Mouse (Mus musculus) embryonic facial prominence, embryonic 15.5 days (tissue): Measurements from ENCODE around the gene Gpr87. TPM values are rescaled to one million over a fixed set of nuclear protein-coding genes. Genes with fewer than 3 reads are reported as not detected.
A peak's percentile ranks its signal among the peaks of the same experiment; 100 is the strongest.

Source experiments
- ATAC-seq: fragments of 200-750 bp; cut with Nextera tagmentation; 2 replicates; pipeline ENCODE4 v1.8.0; 2017; ENCODE audit warnings: low read depth, moderate TSS enrichment; ENCODE audit not compliant: insufficient number of reproducible peaks, low FRiP score, low TSS enrichment
- H3K27ac ChIP-seq: fragments of 300-500 bp; sonication (generic); replicated peaks from 2 replicates; pipeline ENCODE4 v1.5.1; 2015; ENCODE audit warnings: mild to moderate bottlenecking, inconsistent platforms
- H3K27me3 ChIP-seq: fragments of 300-500 bp; sonication (generic); 2 replicates; pipeline ENCODE4 v1.6.1; 2015; ENCODE audit warnings: inconsistent platforms
- H3K36me3 ChIP-seq: fragments of 300-500 bp; sonication (generic); 2 replicates; pipeline ENCODE4 v1.6.1; 2015; ENCODE audit warnings: mild to moderate bottlenecking, inconsistent platforms
- H3K4me1 ChIP-seq: fragments of 300-500 bp; sonication (generic); 2 replicates; pipeline ENCODE4 v1.6.1; 2015; ENCODE audit warnings: inconsistent platforms
- H3K4me2 ChIP-seq: fragments of 300-500 bp; sonication (generic); replicated peaks from 2 replicates; pipeline ENCODE4 v1.6.1; 2015; ENCODE audit warnings: mild to moderate bottlenecking, inconsistent platforms
- H3K4me3 ChIP-seq: fragments of 300-500 bp; sonication (generic); replicated peaks from 2 replicates; pipeline ENCODE4 v1.5.1; 2015; ENCODE audit warnings: mild to moderate bottlenecking, inconsistent platforms
- H3K9ac ChIP-seq: fragments of 300-500 bp; sonication (generic); 2 replicates; pipeline ENCODE4 v1.6.1; 2015; ENCODE audit warnings: inconsistent platforms
- H3K9me3 ChIP-seq: fragments of 300-500 bp; sonication (generic); replicated peaks from 2 replicates; pipeline ENCODE4 v1.6.1; 2016; ENCODE audit warnings: inconsistent platforms
- WGBS: fragments of 180-500 bp; shearing (Covaris S2); methylation state at CpG from one replicate; pipeline ENCODE4 v1.1.7; 2015; 5-methylcytosine and 5-hydroxymethylcytosine counted together
- polyA plus RNA-seq: library from polyadenylated mRNA; unstranded; fragments of >200 nt; fragmentation: Nextera tagmentation; extraction: Ambion mirVana; gene quantifications from 2 replicates; pipeline ENCODE4 v1.2.1, GENCODE M21; 2015

Gpr87 gene
- 24.0 and 25.8 TPM in 2 replicates for polyA plus RNA-seq

- Histone ChIP-seq H3K4me2 (peak within 1 kb of the TSS; percentile 30; the same call in 1 of the 2 replicates), H3K4me1 (no peaks in the 10 kb centered on the region), H3K9ac (no peak within 1 kb of the TSS), H3K27me3 (no peaks in the 10 kb centered on the region), H3K27ac (peak within 1 kb of the TSS; percentile 84), H3K4me3 (peak within 1 kb of the TSS; percentile 24), H3K9me3 (no peaks in the 10 kb centered on the region), H3K36me3 (no peaks in the 10 kb centered on the region)
- ATAC-seq: no peak
- WGBS: 69% methylated on average over 7 of the region's 7 CpGs
Observed at GRCm38 (mm10) chr3:59194938-59195337, at the start of gene Gpr87. Gpr87 (minus strand) TSS chr3:59195104.

- H3K4me2 ChIP-seq: no peak overlapping the region
- H3K27me3 ChIP-seq: no peaks in the 10 kb centered on the region
- 0 out of 2 replicates have a peak, but pooled peaks cover 3% of the 10 kb centered on the region for H3K4me1 ChIP-seq
- no peak overlapping the region for H3K9ac ChIP-seq
- H3K9me3 ChIP-seq: no peaks in the 10 kb centered on the region
- H3K4me3 ChIP-seq: no peak overlapping the region
- no peak for ATAC-seq
- H3K27ac ChIP-seq: no peak overlapping the region
- no peaks in the 10 kb centered on the region for H3K36me3 ChIP-seq
- 48% methylated on average over 6 of the region's 6 CpGs for WGBS
Observed at GRCm38 (mm10) chr3:59243384-59243783, 48.5 kb upstream of the Gpr87 start.

GRCm38 (mm10) chr3:59234878-59235277 is 40.0 kb upstream of the Gpr87 start:
- Histone ChIP-seq H3K4me2 (no peak overlapping the region), H3K9ac (no peak overlapping the region), H3K27ac (no peak overlapping the region), H3K9me3 (no peaks in the 10 kb centered on the region), H3K4me3 (no peak overlapping the region), H3K4me1 (0 out of 2 replicates have a peak, but pooled peaks cover under 1% of the 10 kb centered on the region), H3K36me3 (0 out of 2 replicates have a peak, but pooled peaks cover 4% of the 10 kb centered on the region), H3K27me3 (no peaks in the 10 kb centered on the region)
- WGBS: 57% methylated on average over 5 of the region's 5 CpGs
- no peak for ATAC-seq

- 41% methylated on average over 3 of the region's 3 CpGs for WGBS
- Histone ChIP-seq H3K4me3 (no peak overlapping the region), H3K4me1 (peaks cover 14% of the 10 kb centered on the region), H3K4me2 (no peak overlapping the region), H3K9ac (no peak overlapping the region), H3K9me3 (no peaks in the 10 kb centered on the region), H3K36me3 (0 out of 2 replicates have a peak, but pooled peaks cover 4% of the 10 kb centered on the region), H3K27me3 (no peaks in the 10 kb centered on the region), H3K27ac (no peak overlapping the region)
- ATAC-seq: no peak
Observed at GRCm38 (mm10) chr3:59230912-59231311, 36.0 kb upstream of the Gpr87 start.

GRCm38 (mm10) chr3:59228730-59229551 is 34.0 kb upstream of the Gpr87 start:
- no peak for ATAC-seq
- peaks cover 14% of the 10 kb centered on the region for H3K4me1 ChIP-seq

GRCm38 (mm10) chr3:59227696-59228095 is 32.8 kb upstream of the Gpr87 start:
- Histone ChIP-seq H3K4me3 (no peak overlapping the region), H3K4me1 (peaks cover 14% of the 10 kb centered on the region), H3K36me3 (no peaks in the 10 kb centered on the region), H3K27me3 (no peaks in the 10 kb centered on the region), H3K9ac (no peak overlapping the region), H3K27ac (no peak overlapping the region), H3K4me2 (no peak overlapping the region), H3K9me3 (no peaks in the 10 kb centered on the region)
- no peak for ATAC-seq
- WGBS: 92% methylated on average over 9 of the region's 9 CpGs

More at GRCm38 (mm10) chr3:59228730-59229551, 34.0 kb upstream of the Gpr87 start:
- Histone ChIP-seq H3K9me3 (no peaks in the 10 kb centered on the region), H3K9ac (no peak overlapping the region), H3K4me3 (no peak overlapping the region), H3K4me2 (peak overlapping the region; percentile 2; the same call in 1 of the 2 replicates), H3K27me3 (no peaks in the 10 kb centered on the region), H3K36me3 (0 out of 2 replicates have a peak, but pooled peaks cover 4% of the 10 kb centered on the region), H3K27ac (peak overlapping the region; percentile 75)
- WGBS: 30% methylated on average over 10 of the region's 10 CpGs

- H3K9me3 ChIP-seq: no peaks in the 10 kb centered on the region
- no peaks in the 10 kb centered on the region for H3K36me3 ChIP-seq
- no peaks in the 10 kb centered on the region for H3K27me3 ChIP-seq
- no peak overlapping the region for H3K9ac ChIP-seq
- ATAC-seq: no peak
- H3K27ac ChIP-seq: no peak overlapping the region
- peaks cover 14% of the 10 kb centered on the region for H3K4me1 ChIP-seq
- no peak overlapping the region for H3K4me3 ChIP-seq
- no peak overlapping the region for H3K4me2 ChIP-seq
Observed at GRCm38 (mm10) chr3:59225411-59225810, 30.5 kb upstream of the Gpr87 start.

GRCm38 (mm10) chr3:59222303-59222702 is 27.4 kb upstream of the Gpr87 start:
- ATAC-seq: no peak
- no peaks in the 10 kb centered on the region for H3K27me3 ChIP-seq
- H3K4me2 ChIP-seq: no peak overlapping the region
- H3K27ac ChIP-seq: no peak overlapping the region
- no peaks in the 10 kb centered on the region for H3K36me3 ChIP-seq
- WGBS: 86% methylated on average over 2 of the region's 2 CpGs
- H3K4me1 ChIP-seq: no peaks in the 10 kb centered on the region
- H3K9me3 ChIP-seq: no peaks in the 10 kb centered on the region
- H3K4me3 ChIP-seq: no peak overlapping the region
- H3K9ac ChIP-seq: no peak overlapping the region

GRCm38 (mm10) chr3:59219326-59219725 is 24.4 kb upstream of the Gpr87 start:
- no peak overlapping the region for H3K9ac ChIP-seq
- no peak overlapping the region for H3K27ac ChIP-seq
- H3K4me2 ChIP-seq: no peak overlapping the region
- H3K36me3 ChIP-seq: no peaks in the 10 kb centered on the region
- no peaks in the 10 kb centered on the region for H3K4me1 ChIP-seq
- ATAC-seq: no peak
- WGBS: 82% methylated on average over 2 of the region's 2 CpGs
- H3K27me3 ChIP-seq: no peaks in the 10 kb centered on the region
- no peaks in the 10 kb centered on the region for H3K9me3 ChIP-seq
- H3K4me3 ChIP-seq: no peak overlapping the region

GRCm38 (mm10) chr3:59217211-59217610 is 22.3 kb upstream of the Gpr87 start:
- WGBS: 92% methylated on average over 10 of the region's 10 CpGs
- Histone ChIP-seq H3K9ac (no peak overlapping the region), H3K27ac (no peak overlapping the region), H3K9me3 (no peaks in the 10 kb centered on the region), H3K4me1 (no peaks in the 10 kb centered on the region), H3K36me3 (no peaks in the 10 kb centered on the region), H3K4me3 (no peak overlapping the region), H3K27me3 (no peaks in the 10 kb centered on the region), H3K4me2 (no peak overlapping the region)
- no peak for ATAC-seq

- Histone ChIP-seq H3K4me1 (peaks cover 4% of the 10 kb centered on the region; the same call in 1 of the 2 replicates), H3K27ac (no peak overlapping the region), H3K9ac (no peak overlapping the region), H3K9me3 (no peaks in the 10 kb centered on the region), H3K27me3 (no peaks in the 10 kb centered on the region), H3K36me3 (no peaks in the 10 kb centered on the region), H3K4me2 (no peak overlapping the region), H3K4me3 (no peak overlapping the region)
- no peak for ATAC-seq
Observed at GRCm38 (mm10) chr3:59212404-59212803, 17.5 kb upstream of the Gpr87 start.
